Mouse (Mus musculus): Measurements from ENCODE around the gene Farsb. TPM values are rescaled to one million over a fixed set of nuclear protein-coding genes. Genes with fewer than 3 reads are reported as not detected.
A peak's percentile ranks its signal among the peaks of the same experiment; 100 is the strongest.

The Farsb gene
- total RNA-seq, 2 experiments from 2014 or later = 45.7 to 50.4 TPM

DNA sequence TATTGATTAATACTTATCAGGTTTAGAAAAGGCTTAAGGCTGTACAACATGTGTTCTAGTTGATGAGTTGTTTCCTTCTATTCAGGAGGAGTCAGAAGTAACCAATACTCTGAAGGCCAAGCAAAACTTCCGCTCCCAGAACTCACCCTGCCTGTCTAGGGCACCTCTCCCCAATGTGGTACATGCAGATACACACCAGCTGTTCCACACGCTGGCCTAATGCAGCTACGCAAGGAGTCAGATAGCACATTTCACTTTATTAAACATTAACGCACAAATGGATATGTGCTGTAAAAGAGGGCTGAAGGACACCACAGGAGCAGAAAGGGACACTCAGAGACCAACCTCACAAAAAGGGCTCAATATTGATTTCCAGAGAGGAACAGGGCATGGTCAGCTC, 63.8 kb downstream of the Farsb start:
- intact Hi-C loops (cut with DNase I) = no loop called here

DNA sequence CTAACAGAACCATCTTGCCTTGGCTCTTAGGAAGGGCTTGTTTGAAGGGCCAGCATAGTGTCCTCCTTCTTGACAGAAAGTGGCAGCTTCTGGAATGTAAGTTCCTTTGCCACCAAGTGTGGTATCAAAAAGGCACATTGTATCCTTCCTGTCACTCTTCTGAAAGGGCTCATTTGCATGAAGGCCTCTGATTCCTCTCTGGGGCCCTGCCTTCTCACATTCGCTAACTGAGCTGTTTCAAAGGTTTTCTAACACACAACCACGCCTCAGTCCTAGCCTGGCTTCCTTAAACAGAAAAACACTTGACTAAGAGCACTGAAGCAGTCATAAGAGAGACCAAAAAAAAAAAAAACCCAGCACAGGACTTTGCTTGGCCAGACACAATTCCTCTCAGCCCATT, 66.1 kb downstream of the Farsb start:
- intact Hi-C loops (cut with DNase I) = no loop called here
- no peak for DNase-seq

More for the DNA sequence above, 63.8 kb downstream of the Farsb start:
- no peak for DNase-seq

DNA sequence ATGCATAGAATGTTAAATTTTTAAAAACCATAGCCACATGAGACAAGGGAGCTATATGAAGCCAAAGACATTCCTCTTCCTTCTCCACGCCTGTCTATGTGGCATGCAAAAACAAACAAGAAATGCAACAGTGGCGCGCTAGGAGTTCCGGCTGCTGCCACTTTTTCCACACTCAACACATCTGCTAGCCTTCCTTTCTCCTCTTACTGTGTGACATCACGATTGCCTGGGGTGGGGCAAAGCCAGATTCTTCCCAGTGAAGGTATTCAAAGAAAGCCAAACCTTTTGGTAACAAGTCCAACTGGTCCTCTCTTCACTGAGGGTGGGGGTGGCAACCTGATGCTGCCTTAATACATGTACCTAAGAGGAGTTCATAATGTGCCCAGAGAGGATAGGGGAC, 66.9 kb downstream of the Farsb start:
- intact Hi-C loops (cut with DNase I) = no loop called here
- DNase-seq = no peak

GRCm38 (mm10) chr1:78420271-78420670, 68.4 kb downstream of the Farsb start:
- intact Hi-C loops (cut with DNase I) = no loop called here
- DNase-seq = no peak

GRCm38 (mm10) chr1:78419593-78419992, 69.1 kb downstream of the Farsb start:
- peak; percentile 85 to 91 for DNase-seq
- intact Hi-C loops (cut with DNase I) = loop anchor here (1.0 to 2.0 kb wide), 3 partner anchors 203 to 477 kb away; no protein-coding TSS in a partner anchor

DNA sequence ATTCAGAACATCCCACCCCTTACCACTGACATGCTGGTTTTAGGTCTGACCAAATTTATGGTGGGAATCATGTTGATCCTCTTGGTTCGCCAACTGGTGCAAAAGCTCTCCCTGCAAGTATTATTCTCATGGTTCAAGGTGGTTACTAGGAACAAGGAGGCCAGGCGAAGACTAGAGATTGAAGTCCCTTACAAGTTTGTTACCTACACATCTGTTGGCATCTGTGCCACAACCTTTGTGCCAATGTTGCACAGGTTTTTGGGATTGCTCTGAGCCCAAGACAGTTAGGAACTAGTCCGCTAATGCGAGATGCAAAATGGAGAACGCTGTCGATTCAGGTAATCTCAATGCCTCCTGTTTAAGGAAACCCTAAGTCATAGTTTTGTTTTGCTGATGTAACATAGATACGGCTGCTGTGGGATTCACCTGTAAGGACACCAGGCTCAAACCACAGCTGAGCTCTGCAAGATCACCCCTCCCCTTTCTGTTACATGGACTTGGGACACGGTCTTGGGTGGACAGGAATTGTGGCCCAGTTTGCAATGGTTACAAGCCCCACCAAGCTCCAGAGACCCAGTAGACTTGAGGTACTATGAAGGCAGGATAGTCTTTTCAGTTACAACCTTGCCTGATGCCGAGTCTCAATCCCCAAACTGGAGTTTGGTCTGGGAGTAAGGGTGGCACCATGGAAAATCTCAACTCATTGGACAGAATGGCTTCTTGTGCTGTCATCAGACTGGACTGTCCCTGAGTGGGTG, 71.4 kb downstream of the Farsb start:
- intact Hi-C loops (cut with DNase I) = no loop called here
- DNase-seq = no peak

GRCm38 (mm10) chr1:78414421-78414820, 74.3 kb downstream of the Farsb start:
- intact Hi-C loops (cut with DNase I) = no loop called here
- DNase-seq = no peak

- no peak for DNase-seq
- intact Hi-C loops (cut with DNase I) = no loop called here
Observed at GRCm38 (mm10) chr1:78412668-78413067, 76.0 kb downstream of the Farsb start.

GRCm38 (mm10) chr1:78409396-78409795, 79.3 kb downstream of the Farsb start:
- no peak for DNase-seq
- intact Hi-C loops (cut with DNase I) = no loop called here

DNA sequence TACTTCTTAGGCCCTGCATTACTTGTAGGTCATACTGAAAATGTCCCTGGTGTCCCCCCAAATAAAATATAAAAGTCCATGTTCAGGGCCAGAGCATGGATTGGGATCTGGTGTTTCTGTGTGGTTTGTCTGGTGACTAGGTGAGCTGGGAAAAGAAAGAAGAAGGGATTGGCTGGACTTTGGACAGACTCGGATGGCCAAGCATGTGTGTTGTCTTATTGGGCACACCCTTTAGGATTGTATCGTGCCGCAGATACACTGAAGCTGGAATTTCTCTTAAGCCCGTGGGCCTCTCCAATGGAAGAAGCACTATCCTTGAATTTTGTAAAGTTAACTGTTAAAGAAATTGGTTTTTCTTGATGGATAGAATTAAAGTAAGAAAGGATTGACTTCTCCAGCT, 87.3 kb downstream of the Farsb start:
- intact Hi-C loops (cut with DNase I) = no loop called here
- DNase-seq = no peak

GRCm38 (mm10) chr1:78399755-78400154, 88.9 kb downstream of the Farsb start:
- no peak for DNase-seq
- intact Hi-C loops (cut with DNase I) = no loop called here

GRCm38 (mm10) chr1:78396320-78396913, 92.3 kb downstream of the Farsb start:
- intact Hi-C loops (cut with DNase I) = no loop called here
- peak; percentile 33 to 37 for DNase-seq

- DNase-seq = no peak
- intact Hi-C loops (cut with DNase I) = no loop called here
Observed at GRCm38 (mm10) chr1:78395737-78396136, 93.0 kb downstream of the Farsb start.

DNA sequence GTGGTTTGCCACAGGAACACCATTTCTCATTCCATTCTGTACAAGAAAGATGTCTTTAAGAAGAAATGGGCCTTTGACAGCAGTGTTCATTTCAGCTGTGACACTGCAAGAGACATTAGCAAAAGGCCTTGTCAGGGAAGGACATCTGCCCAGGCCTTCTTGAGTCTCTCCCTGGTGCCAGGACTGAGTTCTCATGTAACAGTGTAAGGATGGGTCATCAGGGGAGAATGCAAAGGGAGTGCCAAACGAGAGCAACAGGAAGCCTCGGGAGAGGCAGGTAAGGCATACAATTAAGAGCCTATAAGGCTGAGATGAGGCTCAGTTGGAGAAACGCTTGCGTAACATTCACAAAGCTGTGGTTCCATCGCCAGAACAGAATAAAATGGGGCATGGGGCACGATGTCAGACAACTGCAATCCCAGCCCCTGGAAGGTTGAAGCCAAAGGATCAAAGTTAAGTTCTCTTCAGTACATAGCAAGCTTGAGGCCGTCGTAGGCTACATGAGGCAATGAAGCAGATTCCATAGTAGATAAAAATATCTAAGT, 93.4 kb downstream of the Farsb start:
- intact Hi-C loops (cut with DNase I) = no loop called here
- no peak for DNase-seq

DNA sequence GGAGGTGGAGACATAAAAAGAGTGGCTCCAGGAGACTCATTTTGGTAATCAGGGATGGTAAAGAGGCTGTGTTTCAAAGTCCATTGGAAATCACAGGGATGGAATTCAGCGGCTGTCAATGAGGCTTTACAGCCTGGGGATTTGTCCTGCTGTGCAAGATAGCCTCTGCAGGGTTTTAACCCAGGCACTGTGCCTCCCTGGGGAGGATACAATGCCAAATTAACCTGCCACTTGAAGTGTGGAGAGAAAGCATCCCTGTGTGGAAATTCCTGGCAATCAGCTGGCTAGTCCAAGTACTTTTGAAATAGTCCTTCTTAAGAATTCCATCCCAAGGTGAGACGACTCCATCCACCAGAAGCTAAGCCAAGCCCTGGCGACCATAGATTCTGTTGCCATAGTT, 99.8 kb downstream of the Farsb start:
- no peak for DNase-seq
- intact Hi-C loops (cut with DNase I) = no loop called here

GRCm38 (mm10) chr1:78387854-78388253, 100.8 kb downstream of the Farsb start:
- no peak for DNase-seq
- intact Hi-C loops (cut with DNase I) = no loop called here

DNA sequence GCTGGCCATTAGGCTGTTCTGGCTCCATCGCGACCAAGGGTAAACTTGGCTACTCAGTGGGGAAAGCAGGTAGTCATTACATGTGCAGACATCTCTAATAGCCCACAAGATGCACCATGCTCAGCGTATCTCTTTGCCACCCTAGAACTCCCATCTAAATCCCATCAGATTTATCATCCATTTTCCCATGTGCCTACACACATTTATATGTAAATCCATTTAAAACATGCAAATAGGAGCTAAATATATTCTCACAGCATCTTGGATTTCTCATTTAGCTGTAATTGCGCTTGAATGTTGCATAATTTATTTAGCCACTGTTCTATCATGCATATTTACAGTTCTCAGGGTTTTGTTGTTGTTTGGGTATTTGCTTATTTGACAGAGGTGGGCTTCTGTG, 107.7 kb downstream of the Farsb start:
- intact Hi-C loops (cut with DNase I) = no loop called here

DNA sequence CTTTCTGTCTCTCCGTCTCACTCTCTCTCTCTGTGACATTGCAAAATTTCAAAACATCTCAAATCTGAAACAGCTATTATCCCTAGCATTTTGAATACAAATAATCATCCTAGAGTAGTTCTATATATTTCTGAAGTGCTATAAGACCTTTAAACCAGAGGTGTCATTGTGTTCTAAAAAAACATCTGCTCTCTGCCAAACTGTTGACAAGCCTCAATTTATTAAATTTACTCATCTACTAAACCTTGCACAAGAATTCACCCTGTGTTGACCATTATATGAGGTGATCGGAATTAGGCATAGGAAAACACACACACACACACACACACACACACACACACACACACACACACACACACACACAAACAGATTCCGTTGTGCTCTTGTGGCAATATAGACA, 113.6 kb downstream of the Farsb start:
- DNase-seq = no peak
- intact Hi-C loops (cut with DNase I) = no loop called here

More for the DNA sequence above, 107.7 kb downstream of the Farsb start:
- no peak for DNase-seq

DNA sequence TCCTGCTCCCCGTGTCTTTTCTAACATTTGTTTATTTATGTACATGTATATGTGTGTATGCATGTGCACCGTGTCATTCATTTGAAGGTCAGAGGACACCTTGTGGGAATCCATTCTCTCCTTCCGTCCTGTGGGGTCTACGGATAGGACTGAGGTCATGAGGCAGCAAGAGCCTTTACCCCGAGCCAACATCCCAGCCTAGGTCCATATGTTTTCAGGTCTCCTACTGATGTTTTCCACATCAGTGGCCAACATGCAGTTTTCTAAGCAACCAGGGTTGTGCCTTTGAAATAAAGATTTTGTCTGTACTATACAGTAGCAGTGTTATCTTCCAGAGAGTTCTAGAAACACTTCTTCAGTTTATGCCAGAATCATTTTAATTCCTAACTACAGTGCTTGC, 114.9 kb downstream of the Farsb start:
- no peak for DNase-seq

GRCm38 (mm10) chr1:78372316-78372715, 116.4 kb downstream of the Farsb start:
- intact Hi-C loops (cut with DNase I) = no loop called here
- DNase-seq = no peak

More for the DNA sequence above, 114.9 kb downstream of the Farsb start:
- intact Hi-C loops (cut with DNase I) = no loop called here

GRCm38 (mm10) chr1:78371569-78372236, 117.0 kb downstream of the Farsb start:
- intact Hi-C loops (cut with DNase I) = no loop called here
- peak; percentile 65 to 69 for DNase-seq

GRCm38 (mm10) chr1:78370121-78370520, 118.6 kb downstream of the Farsb start:
- intact Hi-C loops (cut with DNase I) = no loop called here
- no peak for DNase-seq
